In the genomic region with DNA sequence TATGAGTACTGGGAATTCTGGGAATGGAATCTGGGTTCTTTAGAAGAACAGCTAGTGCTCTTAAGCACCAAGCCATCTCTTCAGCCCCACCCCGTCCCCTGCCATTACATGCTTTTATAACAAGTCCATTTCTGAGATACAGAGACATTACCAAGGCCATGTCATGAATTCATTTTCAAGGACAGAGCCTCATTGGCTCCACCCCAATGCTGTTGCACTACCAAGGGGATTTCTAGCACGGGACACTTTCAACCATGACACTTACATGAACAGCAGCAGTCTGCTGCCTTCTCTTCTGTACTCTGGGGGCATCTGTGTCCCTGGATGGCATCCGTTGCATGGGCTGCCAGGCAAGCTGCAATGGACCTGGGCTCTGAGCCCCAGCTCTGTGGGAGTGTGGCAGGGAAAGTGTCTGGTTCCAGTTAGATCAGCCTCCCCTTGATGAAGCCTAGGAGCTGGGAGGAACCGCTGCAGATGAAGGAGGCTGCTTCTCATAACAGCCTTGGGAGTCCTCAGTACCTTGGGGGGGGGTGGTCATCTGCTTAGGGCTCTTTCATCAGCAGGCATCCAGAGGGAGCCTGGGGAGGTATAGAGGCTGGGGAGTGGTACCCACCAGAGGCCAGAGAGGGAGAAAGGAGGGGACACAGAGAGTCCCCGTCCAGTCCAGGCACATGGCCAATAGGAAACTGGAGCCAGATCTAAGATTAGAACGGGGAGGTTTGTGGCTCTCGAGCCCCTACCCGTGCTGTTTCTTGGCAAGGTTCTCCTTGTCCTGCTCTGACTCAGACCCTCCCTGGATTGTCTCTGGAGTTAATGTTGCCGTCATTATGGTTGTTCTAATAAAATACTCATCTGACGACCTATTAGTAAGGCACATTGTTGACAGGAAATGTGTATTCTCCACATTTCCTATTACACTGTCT, we compare ENCODE assay signal across 9 mouse cellular contexts. TPM values are rescaled to one million over a fixed set of nuclear protein-coding genes. Genes with fewer than 3 reads are reported as not detected.
DNase-seq lines count a peak whose midpoint lies in the region; ATAC-seq lines count a peak whose summit lies in the region.
"Had no signal": no experiment of that assay in that cellular context is flagged by ENCODE, and none has a peak within 500 bp of the region (broad histone marks: within the 10 kb centered on the region; RNA-seq: fewer than 3 reads in every experiment).

No protein-coding gene starts in this region.

- H3K27me3 ChIP-seq in heart, embryonic 10.5 days (ENCODE audit: insufficient read depth, poor library complexity, severe bottlenecking), result no peaks in the 10 kb centered on the region
- no peaks in the 10 kb centered on the region for H3K27me3 ChIP-seq in hindbrain, embryonic 13.5 days
- H3K27me3 ChIP-seq: embryonic facial prominence, embryonic 12.5 days had no signal

- H3K27ac ChIP-seq in heart, embryonic 10.5 days, result no peak overlapping the region
- H3K27ac ChIP-seq in hindbrain, embryonic 13.5 days, result no peak overlapping the region
- H3K27ac ChIP-seq: embryonic facial prominence, embryonic 12.5 days had no signal

- H3K4me1 ChIP-seq in heart, embryonic 10.5 days, result peaks cover 7% of the 10 kb centered on the region
- H3K4me1 ChIP-seq in hindbrain, embryonic 13.5 days (replicated peaks), result 0 out of 2 replicates have a peak, but pooled peaks cover 4% of the 10 kb centered on the region

- WGBS in heart, embryonic 10.5 days, result 55% methylated on average over 10 of the region's 10 CpGs
- WGBS in hindbrain, embryonic 13.5 days, result 69% methylated on average over 10 of the region's 10 CpGs

- no peaks in the 10 kb centered on the region for H3K36me3 ChIP-seq in heart, embryonic 10.5 days
- no peaks in the 10 kb centered on the region for H3K36me3 ChIP-seq in hindbrain, embryonic 13.5 days
- H3K36me3 ChIP-seq: embryonic facial prominence, embryonic 12.5 days had no signal

- no peak overlapping the region for H3K9ac ChIP-seq in hindbrain, embryonic 13.5 days
- H3K9ac ChIP-seq: embryonic facial prominence, embryonic 12.5 days had no signal

- H3K4me2 ChIP-seq in hindbrain, embryonic 13.5 days, result no peak overlapping the region
- H3K4me2 ChIP-seq: embryonic facial prominence, embryonic 12.5 days had no signal

- H3K4me3 ChIP-seq in heart, embryonic 10.5 days, result no peak overlapping the region
- no peak overlapping the region for H3K4me3 ChIP-seq in hindbrain, embryonic 13.5 days
- H3K4me3 ChIP-seq: embryonic facial prominence, embryonic 12.5 days had no signal

- DNase-seq in heart, adult 11 months, result peak; percentile 96
- no peak for DNase-seq in heart, embryonic 10.5 days (ENCODE audit: low spot score)
- DNase-seq in NIH3T3 (ENCODE audit: low read depth), result peak; percentile 45
- DNase-seq in fibroblast of lung, adult 2 months (ENCODE audit: low read depth), result peak; percentile 19
- peak; percentile 54 for DNase-seq in kidney, postnatal 14 days
- DNase-seq in testis, postnatal 10 days (ENCODE audit: low spot score), result peak; percentile 68
- DNase-seq in T-cell, adult 2 months (ENCODE audit: low spot score), result no peak

- H3K9me3 ChIP-seq in heart, embryonic 10.5 days, result no peaks in the 10 kb centered on the region
- H3K9me3 ChIP-seq in hindbrain, embryonic 13.5 days, result 0 out of 2 replicates have a peak, but pooled peaks cover 4% of the 10 kb centered on the region
- H3K9me3 ChIP-seq: embryonic facial prominence, embryonic 12.5 days had no signal

- no peak for ATAC-seq in hindbrain, embryonic 13.5 days (ENCODE audit: low FRiP score)

RNA-seq across cellular contexts. Expression of a gene that starts 52.4 kb away (rescaled TPM):
- 60.1 and 75.7 TPM in 2 replicates for polyA plus RNA-seq in heart, embryonic 10.5 days (2016; fragmentation: Nextera tagmentation; extraction: Ambion mirVana)
- 82.8 and 85.6 TPM in 2 replicates for polyA plus RNA-seq in hindbrain, embryonic 13.5 days (2015; fragmentation: Nextera tagmentation; extraction: Ambion mirVana)

RNA-seq across cellular contexts. Expression of a gene that starts 53.4 kb away (rescaled TPM):
- 23.6 and 46.6 TPM in 2 replicates for polyA plus RNA-seq in heart, embryonic 10.5 days (2016; fragmentation: Nextera tagmentation; extraction: Ambion mirVana)
- 26.3 and 33.9 TPM in 2 replicates for polyA plus RNA-seq in hindbrain, embryonic 13.5 days (2015; fragmentation: Nextera tagmentation; extraction: Ambion mirVana)

Comparison
In these comparisons a context has a peak if more than half of its experiments do, and no peak if none do; other contexts are left out.
1. DNase-seq: peak in heart, adult 11 months (single experiment), NIH3T3 (single experiment), fibroblast of lung, adult 2 months (single experiment), kidney, postnatal 14 days (single experiment) and testis, postnatal 10 days (single experiment); none in heart, embryonic 10.5 days (single experiment) and T-cell, adult 2 months (single experiment).